Mouse (Mus musculus): ENCODE measurements at regions not wholly inside any gene's neighbourhood (a gene's known extent, or its start where the extent isn't known, plus 50 kb on each side); places are given as distances from the start of the nearest gene placed in this dataset.

- TF ChIP-seq POLR2A (IDR thresholded peaks at IDR 0.05; ENCODE audit: extremely low read depth, insufficient read depth, low read length) (no peak), CTCF (IDR thresholded peaks at IDR 0.05; ENCODE audit: low read depth, low read length) (no peak)
Observed at GRCm38 (mm10) chr3:62938601-62939000, 302.7 kb upstream of the Mme start.
